Mouse (Mus musculus) C2C12 (cell line): Measurements from ENCODE around the gene Gabpb1.

Source experiments
- CEBPB ChIP-seq: IDR thresholded peaks from one replicate; pipeline ENCODE4 v1.6.1; 2011; ENCODE audit warnings: low read depth, mild to moderate bottlenecking, control low read depth, moderate library complexity
- CTCF ChIP-seq: IDR thresholded peaks from one replicate; pipeline ENCODE4 v1.5.1; 2011; ENCODE audit not compliant: control insufficient read depth, insufficient read depth, insufficient read length
- FOSL1 ChIP-seq: IDR thresholded peaks from one replicate; pipeline ENCODE4 v1.8.0; 2011; ENCODE audit warnings: mild to moderate bottlenecking, low read length; ENCODE audit not compliant: poor library complexity, insufficient read depth, severe bottlenecking
- MAX ChIP-seq: IDR thresholded peaks from one replicate; pipeline ENCODE4 v1.6.1; 2011; ENCODE audit warnings: mild to moderate bottlenecking, control low read depth
- MYOD1 ChIP-seq: IDR thresholded peaks from one replicate; pipeline ENCODE4 v1.6.1; 2011; ENCODE audit warnings: low read depth; ENCODE audit not compliant: control insufficient read depth, insufficient read length
- MYOG ChIP-seq: IDR thresholded peaks from one replicate; pipeline ENCODE4 v1.6.1; 2011; ENCODE audit not compliant: control insufficient read depth, insufficient read length; ENCODE audit errors: extremely low read depth
- USF1 ChIP-seq: IDR thresholded peaks from one replicate; pipeline ENCODE4 v1.6.1; 2011; ENCODE audit warnings: low read depth, mild to moderate bottlenecking, control low read depth, moderate library complexity

GRCm38 (mm10) chr2:126646461-126646860, 29.7 kb downstream of the Gabpb1 start:
- TF ChIP-seq MAX, result no peak
- no peak for TF ChIP-seq CTCF
- TF ChIP-seq MYOG, result no peak
- TF ChIP-seq USF1, result no peak
- no peak for TF ChIP-seq FOSL1
- no peak for TF ChIP-seq MYOD1
- no peak for TF ChIP-seq CEBPB
